Mouse (Mus musculus) CH12.LX (cell line): ENCODE data around the gene Fzd10. TPM values are rescaled to one million over a fixed set of nuclear protein-coding genes. Genes with fewer than 3 reads are reported as not detected.

ENCODE experiments used
- DNase-seq: peaks from one replicate; pipeline ENCODE4 v3.0.0-alpha.2; 2013; ENCODE audit errors: extremely low read depth
- H3K27ac ChIP-seq: 2 replicates; pipeline ENCODE4 v1.5.1; 2012; ENCODE audit warnings: low read depth, mild to moderate bottlenecking, control low read depth, moderate library complexity; ENCODE audit not compliant: insufficient read depth
- H3K27me3 ChIP-seq: replicated peaks from 2 replicates; pipeline ENCODE3; 2012; ENCODE audit warnings: inconsistent platforms
- H3K36me3 ChIP-seq, 2 experiments: replicated peaks in 1 of 2; 2 replicates each; pipeline versions ENCODE3 to v1.6.1; 2012; ENCODE audit warnings: inconsistent platforms in 1 of 2, low read length in 1 of 2, mild to moderate bottlenecking in 1 of 2, mixed read lengths in 1 of 2, moderate library complexity in 1 of 2; ENCODE audit not compliant: control insufficient read depth in 1 of 2, insufficient read depth in 1 of 2
- H3K4me1 ChIP-seq, 2 experiments: 2 replicates each; pipeline ENCODE4 v1.6.1; 2012; ENCODE audit warnings: inconsistent platforms in 1 of 2, moderate library complexity in 1 of 2; ENCODE audit not compliant: insufficient read depth in 2 of 2, control insufficient read depth in 1 of 2
- H3K4me2 ChIP-seq: 2 replicates; pipeline ENCODE4 v1.6.1; 2012; ENCODE audit warnings: low read depth, mild to moderate bottlenecking, control low read depth; ENCODE audit not compliant: poor library complexity, insufficient read depth, severe bottlenecking
- H3K4me3 ChIP-seq, 3 experiments: fragments of 150-350 bp in 1 of 3; sonication (generic) in 1 of 3; replicated peaks in 1 of 3; 2 replicates each; pipeline versions ENCODE3 to v1.5.1; 2011 to 2012; ENCODE audit warnings: low read depth in 2 of 3, low read length in 2 of 3, mild to moderate bottlenecking in 2 of 3, moderate library complexity in 2 of 3, control low read depth in 1 of 3, improper control_type of control experiment in 1 of 3, inconsistent platforms in 1 of 3, mixed read lengths in 1 of 3; ENCODE audit not compliant: poor library complexity in 1 of 3
- H3K79me2 ChIP-seq: replicated peaks from 2 replicates; pipeline ENCODE4 v1.6.1; 2012; ENCODE audit warnings: mild to moderate bottlenecking, moderate library complexity; ENCODE audit not compliant: control insufficient read depth, poor library complexity, insufficient read depth, severe bottlenecking; ENCODE audit errors: extremely low read depth
- H3K9ac ChIP-seq: 2 replicates; pipeline ENCODE4 v1.6.1; 2012; ENCODE audit warnings: low read depth, mild to moderate bottlenecking, control low read depth, moderate library complexity; ENCODE audit not compliant: insufficient read depth
- H3K9me3 ChIP-seq: replicated peaks from 2 replicates; pipeline ENCODE3; 2012; ENCODE audit warnings: low read length, inconsistent platforms, mixed read lengths
- CTCF ChIP-seq, 2 experiments: IDR thresholded peaks in 1 of 2; conservative IDR thresholded peaks in 1 of 2; 2 replicates each; pipeline ENCODE4 v1.5.1; 2011 to 2012; ENCODE audit warnings: low read depth in 2 of 2, low read length in 2 of 2, improper control_type of control experiment in 1 of 2, inconsistent platforms in 1 of 2, mild to moderate bottlenecking in 1 of 2, moderate library complexity in 1 of 2
- ETS1 ChIP-seq: conservative IDR thresholded peaks from 2 replicates; pipeline ENCODE4 v1.6.1; 2012; ENCODE audit warnings: low read depth, mild to moderate bottlenecking, inconsistent platforms, low read length, improper control_type of control experiment, moderate library complexity
- IRF4 ChIP-seq: IDR thresholded peaks from 2 replicates; pipeline ENCODE4 v1.6.1; 2014; ENCODE audit warnings: low read depth, mild to moderate bottlenecking, inconsistent platforms, low read length, improper control_type of control experiment
- KAT2A ChIP-seq: IDR thresholded peaks from 2 replicates; pipeline ENCODE4 v1.6.1; 2012; ENCODE audit warnings: low read length, improper control_type of control experiment, inconsistent platforms; ENCODE audit not compliant: insufficient replicate concordance
- MAFK ChIP-seq: IDR thresholded peaks from 2 replicates; pipeline ENCODE4 v1.6.1; 2011; ENCODE audit warnings: low read length, improper control_type of control experiment; ENCODE audit not compliant: insufficient replicate concordance
- MAZ ChIP-seq: IDR thresholded peaks from 2 replicates; pipeline ENCODE4 v1.6.1; 2012; ENCODE audit warnings: low read depth, mild to moderate bottlenecking, inconsistent platforms, low read length, improper control_type of control experiment, moderate library complexity
- POLR2AphosphoS2 ChIP-seq: IDR thresholded peaks from 2 replicates; pipeline ENCODE4 v1.6.1; 2011; ENCODE audit warnings: low read depth, low read length, improper control_type of control experiment
- RCOR1 ChIP-seq: conservative IDR thresholded peaks from 2 replicates; pipeline ENCODE4 v1.6.1; 2012; ENCODE audit warnings: low read depth, mild to moderate bottlenecking, inconsistent platforms, low read length, improper control_type of control experiment
- UBTF ChIP-seq: IDR thresholded peaks from 2 replicates; pipeline ENCODE4 v1.6.1; 2012; ENCODE audit warnings: low read depth, mild to moderate bottlenecking, inconsistent platforms, low read length, improper control_type of control experiment, moderate library complexity
- USF2 ChIP-seq: conservative IDR thresholded peaks from 2 replicates; pipeline ENCODE4 v1.6.1; 2011; ENCODE audit warnings: low read depth, low read length, improper control_type of control experiment
- ZC3H11A ChIP-seq: IDR thresholded peaks from 2 replicates; pipeline ENCODE4 v1.6.1; 2012; ENCODE audit warnings: low read depth, mild to moderate bottlenecking, inconsistent platforms, low read length, improper control_type of control experiment
- ZNF384 ChIP-seq: IDR thresholded peaks from 2 replicates; pipeline ENCODE4 v1.6.1; 2012; ENCODE audit warnings: low read depth, low read length, improper control_type of control experiment, inconsistent platforms
- dilution Hi-C: fragments of 300-500 bp; cut with MboI; formaldehyde crosslinking; loops from 2 replicates; pipeline ENCODE4 v1.14.3; 2020; ENCODE audit warnings: low sequenced_read_pairs; ENCODE audit not compliant: extremely low pct_unique_long_range_greater_than_20kb, extremely low pct_ligation_motif_present
- in situ Hi-C: fragments of 300-500 bp; cut with MboI; formaldehyde crosslinking; loops from 3 replicates; pipeline ENCODE4 v1.14.3; 2019; ENCODE audit warnings: low sequenced_read_pairs, low pct_ligation_motif_present, low pct_unique_long_range_greater_than_20kb, mixed read lengths
- polyA plus RNA-seq: library from polyadenylated mRNA; unstranded; fragments of >175 nt; gene quantifications from 2 replicates; pipeline ENCODE4 v1.2.1, GENCODE M21; 2012; ENCODE audit warnings: low read depth; ENCODE audit not compliant: insufficient read length
- total RNA-seq, 2 experiments: library from RNA; depleted of rRNA; stranded (reverse); fragments of 300-350 nt in 1 of 2; fragments of >200 nt in 1 of 2; gene quantifications; 2 replicates each; pipeline ENCODE4 v1.2.3; 2012 to 2014

Gene Fzd10
- total and polyA plus RNA-seq, 3 experiments, result not detected

- Histone ChIP-seq H3K4me1 (no peaks in the 10 kb centered on the region), H3K79me2 (no peaks in the 10 kb centered on the region), H3K27me3 (no peaks in the 10 kb centered on the region), H3K4me2 (no peak overlapping the region), H3K4me3 (no peak overlapping the region), H3K9ac (no peak overlapping the region), H3K36me3 (no peaks in the 10 kb centered on the region), H3K9me3 (peaks cover 89% of the 10 kb centered on the region), H3K27ac (no peak overlapping the region)
- in situ Hi-C loops, result no loop called here
- TF ChIP-seq CTCF (conservative IDR thresholded peaks at IDR 0.05 in 1 of 2, IDR thresholded peaks at IDR 0.05 in 1 of 2; ENCODE audit: low read depth in 2 of 2, low read length in 2 of 2), result no peak
- TF ChIP-seq USF2, result no peak
- TF ChIP-seq ETS1, result no peak
- no peak for TF ChIP-seq MAFK
- TF ChIP-seq ZC3H11A, result no peak
- TF ChIP-seq IRF4, result no peak
- dilution Hi-C loops, result no loop called here
- DNase-seq, result no peak
Measured at GRCm38 (mm10) chr5:128589231-128589630, 11.4 kb upstream of the Fzd10 start.

DNA sequence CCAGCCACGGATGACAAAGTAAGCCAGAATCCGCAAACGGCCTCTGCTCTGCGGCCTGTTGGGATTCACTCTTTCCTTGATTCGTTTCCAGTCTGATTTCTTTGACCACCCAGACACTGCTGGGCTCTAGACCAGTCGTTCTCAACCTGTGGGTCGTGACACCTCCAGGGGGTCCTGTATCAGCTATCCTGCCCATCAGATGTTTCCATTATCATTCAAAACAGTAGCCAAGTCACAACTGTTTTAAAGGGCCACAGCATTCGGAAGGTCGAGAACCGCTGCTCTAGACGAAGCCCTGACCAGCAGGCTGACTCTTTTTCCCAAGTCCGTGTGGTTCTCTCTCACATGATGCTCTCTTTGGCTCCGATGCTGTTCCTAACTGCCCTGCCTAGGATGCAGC is 7.2 kb upstream of the Fzd10 start:
- Histone ChIP-seq H3K36me3 (no peaks in the 10 kb centered on the region), H3K27me3 (no peaks in the 10 kb centered on the region), H3K4me1 (no peaks in the 10 kb centered on the region), H3K4me3 (no peak overlapping the region), H3K27ac (no peak overlapping the region), H3K79me2 (no peaks in the 10 kb centered on the region), H3K4me2 (no peak overlapping the region), H3K9me3 (peaks cover 88% of the 10 kb centered on the region), H3K9ac (no peak overlapping the region)
- no peak for DNase-seq
- dilution Hi-C loops, result no loop called here
- in situ Hi-C loops, result no loop called here
- TF ChIP-seq UBTF, result no peak
- TF ChIP-seq IRF4, result no peak
- TF ChIP-seq KAT2A, result no peak

GRCm38 (mm10) chr5:128596813-128597212 is 3.8 kb upstream of the Fzd10 start:
- Histone ChIP-seq H3K36me3 (no peaks in the 10 kb centered on the region), H3K4me3 (no peak overlapping the region), H3K79me2 (no peaks in the 10 kb centered on the region), H3K27ac (no peak overlapping the region), H3K4me1 (no peaks in the 10 kb centered on the region), H3K27me3 (no peaks in the 10 kb centered on the region), H3K4me2 (no peak overlapping the region), H3K9me3 (peaks cover 87% of the 10 kb centered on the region), H3K9ac (no peak overlapping the region)
- dilution Hi-C loops (no loop called here), in situ Hi-C loops (no loop called here)
- no peak for TF ChIP-seq RCOR1
- TF ChIP-seq ZNF384, result no peak
- no peak for TF ChIP-seq ZC3H11A
- no peak for TF ChIP-seq MAZ
- no peak for TF ChIP-seq POLR2AphosphoS2
- DNase-seq, result no peak
